Mouse (Mus musculus) left cerebral cortex, postnatal 14 days (tissue): ENCODE measurements at regions not wholly inside any gene's neighbourhood (a gene's known extent, or its start where the extent isn't known, plus 50 kb on each side); places are given as distances from the start of the nearest gene placed in this dataset.
A peak's percentile ranks its signal among the peaks of the same experiment; 100 is the strongest.

ENCODE experiments used
- DNase-seq, 2 experiments: peaks; one replicate each; pipeline ENCODE4 v3.0.0; 2021 to 2022; ENCODE audit warnings: low spot score in 2 of 2, mixed read lengths in 1 of 2
- intact Hi-C: fragments of 180-260 bp; cut with DNase I; formaldehyde crosslinking; loops from one replicate; pipeline ENCODE4 v1.15.1; 2025
- microRNA-seq, 2 experiments: library from miRNA; unstranded; fragments of <30 nt; microRNA quantifications; one replicate each; pipeline ENCODE4 v1.2.0; 2022

GRCm38 (mm10) chr6:73401059-73401458 is 68.4 kb downstream of the 4931417E11Rik start:
- intact Hi-C loops, result no loop called here
- DNase-seq, result no peak

- peak; percentile 15 to 27 for DNase-seq
- intact Hi-C loops, result no loop called here
Measured at GRCm38 (mm10) chr6:73389301-73389700, 80.2 kb downstream of the 4931417E11Rik start.

GRCm38 (mm10) chr6:73386261-73386660 is 83.2 kb downstream of the 4931417E11Rik start:
- DNase-seq, result no peak

GRCm38 (mm10) chr6:73379825-73380224 is 89.6 kb downstream of the 4931417E11Rik start:
- intact Hi-C loops, result loop anchor here (10.0 kb wide), 1 partner anchor 105 kb away; no protein-coding TSS in a partner anchor
- DNase-seq, result no peak

More at GRCm38 (mm10) chr6:73386261-73386660, 83.2 kb downstream of the 4931417E11Rik start:
- intact Hi-C loops, result no loop called here

- intact Hi-C loops, result loop anchor here (10.0 kb wide), 1 partner anchor 107 kb away; no protein-coding TSS in a partner anchor
- peak; percentile 53 to 66 for DNase-seq
Measured at GRCm38 (mm10) chr6:73377884-73378283, 91.6 kb downstream of the 4931417E11Rik start.

- DNase-seq, result no peak
- intact Hi-C loops, result loop anchor here (10.0 kb wide), 1 partner anchor 109 kb away; no protein-coding TSS in a partner anchor
Measured at GRCm38 (mm10) chr6:73376291-73376690, 93.2 kb downstream of the 4931417E11Rik start.

GRCm38 (mm10) chr6:73372901-73373300 is 96.6 kb downstream of the 4931417E11Rik start:
- peak in 1 of 2 experiments; percentile 10 for DNase-seq

GRCm38 (mm10) chr6:73371866-73372265 is 97.6 kb downstream of the 4931417E11Rik start:
- no peak for DNase-seq
- intact Hi-C loops, result loop anchor here (10.0 kb wide), 1 partner anchor 113 kb away; no protein-coding TSS in a partner anchor

More at GRCm38 (mm10) chr6:73372901-73373300, 96.6 kb downstream of the 4931417E11Rik start:
- intact Hi-C loops, result loop anchor here (10.0 kb wide), 1 partner anchor 112 kb away; no protein-coding TSS in a partner anchor

GRCm38 (mm10) chr6:73370901-73371300 is 98.6 kb downstream of the 4931417E11Rik start:
- intact Hi-C loops, result loop anchor here (10.0 kb wide), 1 partner anchor 114 kb away; no protein-coding TSS in a partner anchor
- DNase-seq, result no peak

- intact Hi-C loops, result no loop called here
- DNase-seq, result no peak
Measured at GRCm38 (mm10) chr6:73368836-73369141, 100.7 kb downstream of the 4931417E11Rik start.

- DNase-seq, result no peak
- intact Hi-C loops, result no loop called here
Measured at GRCm38 (mm10) chr6:73368047-73368835, 101.2 kb downstream of the 4931417E11Rik start.

- intact Hi-C loops, result no loop called here
- DNase-seq, result peak; percentile 81 to 87
Measured at GRCm38 (mm10) chr6:73367616-73368015, 101.9 kb downstream of the 4931417E11Rik start.

- intact Hi-C loops, result no loop called here
- no peak for DNase-seq
Measured at GRCm38 (mm10) chr6:73366626-73367025, 102.8 kb downstream of the 4931417E11Rik start.

GRCm38 (mm10) chr6:73365306-73365705 is 104.2 kb downstream of the 4931417E11Rik start:
- no peak for DNase-seq
- intact Hi-C loops, result no loop called here

GRCm38 (mm10) chr6:73334995-73335394 is 86.8 kb downstream of the Suclg1 start:
- DNase-seq, result peak; percentile 49 to 52
- intact Hi-C loops, result no loop called here

- intact Hi-C loops, result no loop called here
- no peak for DNase-seq
Measured at GRCm38 (mm10) chr6:73329666-73330065, 81.5 kb downstream of the Suclg1 start.

Small RNA genes in the stretch of these regions (microRNA-seq; reads per million reads assigned to microRNA genes)
- 0 reads per million in 2 experiments for gene Gm24370
